Mouse (Mus musculus) CH12.LX (cell line): ENCODE measurements around the gene Sgsm2. TPM values are rescaled to one million over a fixed set of nuclear protein-coding genes. Genes with fewer than 3 reads are reported as not detected.

ENCODE experiments used
- DNase-seq: peaks from one replicate; pipeline ENCODE4 v3.0.0-alpha.2; 2013; ENCODE audit errors: extremely low read depth
- H3K27ac ChIP-seq: 2 replicates; pipeline ENCODE4 v1.5.1; 2012; ENCODE audit warnings: low read depth, mild to moderate bottlenecking, control low read depth, moderate library complexity; ENCODE audit not compliant: insufficient read depth
- H3K27me3 ChIP-seq: replicated peaks from 2 replicates; pipeline ENCODE3; 2012; ENCODE audit warnings: inconsistent platforms
- H3K36me3 ChIP-seq, 2 experiments: replicated peaks in 1 of 2; 2 replicates each; pipeline versions ENCODE3 to v1.6.1; 2012; ENCODE audit warnings: inconsistent platforms in 1 of 2, low read length in 1 of 2, mild to moderate bottlenecking in 1 of 2, mixed read lengths in 1 of 2, moderate library complexity in 1 of 2; ENCODE audit not compliant: control insufficient read depth in 1 of 2, insufficient read depth in 1 of 2
- H3K4me1 ChIP-seq, 2 experiments: 2 replicates each; pipeline ENCODE4 v1.6.1; 2012; ENCODE audit warnings: inconsistent platforms in 1 of 2, moderate library complexity in 1 of 2; ENCODE audit not compliant: insufficient read depth in 2 of 2, control insufficient read depth in 1 of 2
- H3K4me2 ChIP-seq: 2 replicates; pipeline ENCODE4 v1.6.1; 2012; ENCODE audit warnings: low read depth, mild to moderate bottlenecking, control low read depth; ENCODE audit not compliant: poor library complexity, insufficient read depth, severe bottlenecking
- H3K4me3 ChIP-seq, 3 experiments: fragments of 150-350 bp in 1 of 3; sonication (generic) in 1 of 3; replicated peaks in 1 of 3; 2 replicates each; pipeline versions ENCODE3 to v1.5.1; 2011 to 2012; ENCODE audit warnings: low read depth in 2 of 3, low read length in 2 of 3, mild to moderate bottlenecking in 2 of 3, moderate library complexity in 2 of 3, control low read depth in 1 of 3, improper control_type of control experiment in 1 of 3, inconsistent platforms in 1 of 3, mixed read lengths in 1 of 3; ENCODE audit not compliant: poor library complexity in 1 of 3
- H3K79me2 ChIP-seq: replicated peaks from 2 replicates; pipeline ENCODE4 v1.6.1; 2012; ENCODE audit warnings: mild to moderate bottlenecking, moderate library complexity; ENCODE audit not compliant: control insufficient read depth, poor library complexity, insufficient read depth, severe bottlenecking; ENCODE audit errors: extremely low read depth
- H3K9ac ChIP-seq: 2 replicates; pipeline ENCODE4 v1.6.1; 2012; ENCODE audit warnings: low read depth, mild to moderate bottlenecking, control low read depth, moderate library complexity; ENCODE audit not compliant: insufficient read depth
- H3K9me3 ChIP-seq: replicated peaks from 2 replicates; pipeline ENCODE3; 2012; ENCODE audit warnings: low read length, inconsistent platforms, mixed read lengths
- BHLHE40 ChIP-seq: IDR thresholded peaks from 2 replicates; pipeline ENCODE4 v1.6.1; 2011; ENCODE audit warnings: mild to moderate bottlenecking, low read depth, low read length, improper control_type of control experiment
- CHD1 ChIP-seq: IDR thresholded peaks from 2 replicates; pipeline ENCODE4 v1.6.1; 2012; ENCODE audit warnings: low read depth, low read length, improper control_type of control experiment, inconsistent platforms
- CHD2 ChIP-seq: IDR thresholded peaks from 2 replicates; pipeline ENCODE4 v1.6.1; 2011; ENCODE audit warnings: low read length, improper control_type of control experiment
- CTCF ChIP-seq, 2 experiments: IDR thresholded peaks in 1 of 2; conservative IDR thresholded peaks in 1 of 2; 2 replicates each; pipeline ENCODE4 v1.5.1; 2011 to 2012; ENCODE audit warnings: low read depth in 2 of 2, low read length in 2 of 2, improper control_type of control experiment in 1 of 2, inconsistent platforms in 1 of 2, mild to moderate bottlenecking in 1 of 2, moderate library complexity in 1 of 2
- E2F4 ChIP-seq: IDR thresholded peaks from 2 replicates; pipeline ENCODE4 v1.6.1; 2011; ENCODE audit warnings: low read depth, low read length, improper control_type of control experiment; ENCODE audit not compliant: insufficient replicate concordance
- ELF1 ChIP-seq: IDR thresholded peaks from 2 replicates; pipeline ENCODE4 v1.6.1; 2014; ENCODE audit warnings: low read depth, mild to moderate bottlenecking, inconsistent platforms, low read length, improper control_type of control experiment
- EP300 ChIP-seq: IDR thresholded peaks from 2 replicates; pipeline ENCODE4 v1.6.1; 2011; ENCODE audit warnings: low read length, improper control_type of control experiment
- JUND ChIP-seq: conservative IDR thresholded peaks from 2 replicates; pipeline ENCODE4 v1.6.1; 2011; ENCODE audit warnings: low read depth, low read length, improper control_type of control experiment
- KAT2A ChIP-seq: IDR thresholded peaks from 2 replicates; pipeline ENCODE4 v1.6.1; 2012; ENCODE audit warnings: low read length, improper control_type of control experiment, inconsistent platforms; ENCODE audit not compliant: insufficient replicate concordance
- MAFK ChIP-seq: IDR thresholded peaks from 2 replicates; pipeline ENCODE4 v1.6.1; 2011; ENCODE audit warnings: low read length, improper control_type of control experiment; ENCODE audit not compliant: insufficient replicate concordance
- MAX ChIP-seq: IDR thresholded peaks from 2 replicates; pipeline ENCODE4 v1.6.1; 2011; ENCODE audit warnings: low read length, improper control_type of control experiment
- MAZ ChIP-seq: IDR thresholded peaks from 2 replicates; pipeline ENCODE4 v1.6.1; 2012; ENCODE audit warnings: low read depth, mild to moderate bottlenecking, inconsistent platforms, low read length, improper control_type of control experiment, moderate library complexity
- MXI1 ChIP-seq: IDR thresholded peaks from 2 replicates; pipeline ENCODE4 v1.6.1; 2011; ENCODE audit warnings: mild to moderate bottlenecking, low read depth, low read length, improper control_type of control experiment
- MYC ChIP-seq: IDR thresholded peaks from 2 replicates; pipeline ENCODE4 v1.6.1; 2011; ENCODE audit warnings: low read depth, mild to moderate bottlenecking, improper control_type of control experiment, low read length
- POLR2A ChIP-seq: IDR thresholded peaks from 2 replicates; pipeline ENCODE4 v1.6.1; 2011; ENCODE audit warnings: low read depth, mild to moderate bottlenecking, improper control_type of control experiment, low read length
- POLR2AphosphoS2 ChIP-seq: IDR thresholded peaks from 2 replicates; pipeline ENCODE4 v1.6.1; 2011; ENCODE audit warnings: low read depth, low read length, improper control_type of control experiment
- RAD21 ChIP-seq: IDR thresholded peaks from 2 replicates; pipeline ENCODE4 v1.6.1; 2011; ENCODE audit warnings: low read depth, mild to moderate bottlenecking, low read length, improper control_type of control experiment, moderate library complexity
- RCOR1 ChIP-seq: conservative IDR thresholded peaks from 2 replicates; pipeline ENCODE4 v1.6.1; 2012; ENCODE audit warnings: low read depth, mild to moderate bottlenecking, inconsistent platforms, low read length, improper control_type of control experiment
- TCF12 ChIP-seq: IDR thresholded peaks from 2 replicates; pipeline ENCODE4 v1.6.1; 2014; ENCODE audit warnings: low read depth, mild to moderate bottlenecking, inconsistent platforms, low read length, improper control_type of control experiment
- UBTF ChIP-seq: IDR thresholded peaks from 2 replicates; pipeline ENCODE4 v1.6.1; 2012; ENCODE audit warnings: low read depth, mild to moderate bottlenecking, inconsistent platforms, low read length, improper control_type of control experiment, moderate library complexity
- USF1 ChIP-seq: IDR thresholded peaks from 2 replicates; pipeline ENCODE4 v1.6.1; 2014; ENCODE audit warnings: low read depth, mild to moderate bottlenecking, inconsistent platforms, low read length, improper control_type of control experiment
- USF2 ChIP-seq: conservative IDR thresholded peaks from 2 replicates; pipeline ENCODE4 v1.6.1; 2011; ENCODE audit warnings: low read depth, low read length, improper control_type of control experiment
- ZC3H11A ChIP-seq: IDR thresholded peaks from 2 replicates; pipeline ENCODE4 v1.6.1; 2012; ENCODE audit warnings: low read depth, mild to moderate bottlenecking, inconsistent platforms, low read length, improper control_type of control experiment
- ZMIZ1 ChIP-seq: IDR thresholded peaks from 2 replicates; pipeline ENCODE4 v1.6.1; 2012; ENCODE audit warnings: low read depth, mild to moderate bottlenecking, inconsistent platforms, low read length, improper control_type of control experiment
- dilution Hi-C: fragments of 300-500 bp; cut with MboI; formaldehyde crosslinking; loops from 2 replicates; pipeline ENCODE4 v1.14.3; 2020; ENCODE audit warnings: low sequenced_read_pairs; ENCODE audit not compliant: extremely low pct_unique_long_range_greater_than_20kb, extremely low pct_ligation_motif_present
- in situ Hi-C: fragments of 300-500 bp; cut with MboI; formaldehyde crosslinking; loops from 3 replicates; pipeline ENCODE4 v1.14.3; 2019; ENCODE audit warnings: low sequenced_read_pairs, low pct_ligation_motif_present, low pct_unique_long_range_greater_than_20kb, mixed read lengths
- polyA plus RNA-seq: library from polyadenylated mRNA; unstranded; fragments of >175 nt; gene quantifications from 2 replicates; pipeline ENCODE4 v1.2.1, GENCODE M21; 2012; ENCODE audit warnings: low read depth; ENCODE audit not compliant: insufficient read length
- total RNA-seq, 2 experiments: library from RNA; depleted of rRNA; stranded (reverse); fragments of 300-350 nt in 1 of 2; fragments of >200 nt in 1 of 2; gene quantifications; 2 replicates each; pipeline ENCODE4 v1.2.3; 2012 to 2014

Gene Sgsm2
- total and polyA plus RNA-seq, 3 experiments = 0.75 to 3.8 (median 3.1) TPM

DNA sequence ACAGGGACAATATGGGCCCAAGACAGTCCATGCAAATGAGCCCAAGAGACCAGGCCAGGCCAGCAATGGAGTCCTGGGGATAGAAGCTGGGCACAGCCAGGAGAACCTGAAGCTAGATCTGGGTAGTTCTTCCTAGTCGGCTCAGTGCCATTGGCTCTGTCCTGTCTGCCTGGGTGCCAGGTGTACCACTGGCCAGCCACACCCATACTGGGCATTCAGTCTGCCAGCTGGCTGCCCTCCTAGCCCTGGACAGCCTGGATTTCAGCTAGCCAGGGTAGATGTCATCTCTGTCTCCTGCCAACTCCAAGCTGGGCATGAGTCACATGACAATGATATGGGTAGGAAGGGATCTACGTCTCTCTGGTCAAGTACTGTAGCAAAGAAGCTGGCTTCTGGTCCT lies 29.7 kb downstream of the Sgsm2 start:
- Histone ChIP-seq H3K79me2 (no peaks in the 10 kb centered on the region), H3K4me3 (no peak overlapping the region), H3K9ac (no peak overlapping the region), H3K9me3 (no peaks in the 10 kb centered on the region), H3K27ac (no peak overlapping the region), H3K36me3 (peaks cover 0 to 20% of the 10 kb centered on the region in 2 experiments), H3K4me2 (no peak overlapping the region), H3K4me1 (peaks cover 0 to 5% of the 10 kb centered on the region in 2 experiments; a peak in 1 of 4 replicates), H3K27me3 (no peaks in the 10 kb centered on the region)
- dilution Hi-C loops = no loop called here
- in situ Hi-C loops = no loop called here
- TF ChIP-seq E2F4 = no peak
- no peak for TF ChIP-seq TCF12
- TF ChIP-seq USF1 = no peak
- TF ChIP-seq KAT2A = no peak
- no peak for TF ChIP-seq ELF1
- no peak for TF ChIP-seq BHLHE40
- no peak for TF ChIP-seq JUND
- no peak for TF ChIP-seq MXI1
- TF ChIP-seq MYC = no peak
- TF ChIP-seq CHD1 = no peak
- TF ChIP-seq ZC3H11A = no peak
- DNase-seq = no peak

DNA sequence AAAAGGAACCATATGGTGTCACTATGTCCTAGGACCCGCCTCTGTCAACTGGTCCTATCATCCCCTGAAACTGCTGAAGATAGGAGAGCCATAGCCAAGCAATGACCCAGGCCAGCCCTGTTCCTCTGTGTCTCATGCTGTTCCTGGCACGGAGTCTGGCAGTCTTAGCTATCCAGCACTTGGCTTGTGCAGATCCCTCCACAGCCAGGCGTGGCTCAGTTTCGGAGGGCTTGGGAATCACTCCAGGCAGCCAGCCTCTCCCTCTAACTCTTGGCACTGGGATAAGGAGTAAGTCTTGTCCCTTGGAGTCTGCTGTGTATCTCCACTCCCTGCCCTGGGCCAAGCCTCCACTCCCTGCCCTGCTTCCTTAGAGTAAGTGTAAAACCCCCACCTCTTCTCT lies 30.2 kb downstream of the Sgsm2 start:
- H3K4me1 ChIP-seq = peaks cover 0 to 5% of the 10 kb centered on the region in 2 experiments; a peak in 1 of 4 replicates
- no peak overlapping the region for H3K9ac ChIP-seq
- no peak overlapping the region for H3K4me3 ChIP-seq
- DNase-seq = no peak
- H3K9me3 ChIP-seq = no peaks in the 10 kb centered on the region
- H3K36me3 ChIP-seq = peaks cover 0 to 23% of the 10 kb centered on the region in 2 experiments
- no peak overlapping the region for H3K4me2 ChIP-seq
- H3K27me3 ChIP-seq = no peaks in the 10 kb centered on the region
- TF ChIP-seq USF2 = no peak
- no peak for TF ChIP-seq CTCF (conservative IDR thresholded peaks at IDR 0.05 in 1 of 2, IDR thresholded peaks at IDR 0.05 in 1 of 2; ENCODE audit: low read depth in 2 of 2, low read length in 2 of 2)
- no peaks in the 10 kb centered on the region for H3K79me2 ChIP-seq
- dilution Hi-C loops (no loop called here), in situ Hi-C loops (no loop called here)
- no peak overlapping the region for H3K27ac ChIP-seq

DNA sequence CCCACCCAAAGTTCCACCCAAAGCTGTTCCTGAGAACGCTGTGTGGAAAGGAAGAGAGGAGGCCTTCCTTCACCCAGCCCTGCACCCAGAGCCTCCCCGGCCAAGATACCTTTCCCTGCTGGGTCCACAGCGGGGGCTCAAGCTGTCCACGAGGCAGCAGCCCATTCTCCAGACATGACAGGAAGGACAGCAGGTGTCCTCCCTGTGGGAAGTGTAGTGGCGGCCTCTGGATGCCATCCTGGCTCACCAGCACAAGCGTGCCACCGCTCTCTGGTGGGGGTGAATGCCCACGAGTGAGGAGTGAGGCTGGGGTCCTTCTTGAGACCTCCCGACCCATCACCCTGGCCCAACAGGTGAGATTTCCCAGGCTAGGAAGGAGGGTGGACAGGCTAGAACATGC lies 31.6 kb downstream of the Sgsm2 start:
- H3K4me3 ChIP-seq = no peak overlapping the region
- no peak overlapping the region for H3K27ac ChIP-seq
- no peak for TF ChIP-seq RAD21
- TF ChIP-seq MYC = no peak
- no peak for TF ChIP-seq EP300
- TF ChIP-seq CHD1 = no peak
- no peak for TF ChIP-seq RCOR1
- no peak for TF ChIP-seq MAZ
- TF ChIP-seq BHLHE40 = no peak
- no peak for TF ChIP-seq ELF1
- TF ChIP-seq ZMIZ1 = no peak
- no peak for TF ChIP-seq USF1
- no peak for TF ChIP-seq CHD2
- TF ChIP-seq POLR2AphosphoS2 = no peak
- no peak for TF ChIP-seq POLR2A
- TF ChIP-seq E2F4 = no peak
- no peak for TF ChIP-seq UBTF
- TF ChIP-seq MAX = no peak
- no peak for TF ChIP-seq MAFK
- in situ Hi-C loops = no loop called here
- dilution Hi-C loops = no loop called here
- peaks cover 0 to 27% of the 10 kb centered on the region in 2 experiments for H3K36me3 ChIP-seq
- H3K79me2 ChIP-seq = no peaks in the 10 kb centered on the region
- no peaks in the 10 kb centered on the region for H3K27me3 ChIP-seq
- H3K4me2 ChIP-seq = no peak overlapping the region
- no peak overlapping the region for H3K9ac ChIP-seq
- H3K9me3 ChIP-seq = no peaks in the 10 kb centered on the region
- no peaks in the 10 kb centered on the region for H3K4me1 ChIP-seq
- DNase-seq = no peak
